In the genomic region with DNA sequence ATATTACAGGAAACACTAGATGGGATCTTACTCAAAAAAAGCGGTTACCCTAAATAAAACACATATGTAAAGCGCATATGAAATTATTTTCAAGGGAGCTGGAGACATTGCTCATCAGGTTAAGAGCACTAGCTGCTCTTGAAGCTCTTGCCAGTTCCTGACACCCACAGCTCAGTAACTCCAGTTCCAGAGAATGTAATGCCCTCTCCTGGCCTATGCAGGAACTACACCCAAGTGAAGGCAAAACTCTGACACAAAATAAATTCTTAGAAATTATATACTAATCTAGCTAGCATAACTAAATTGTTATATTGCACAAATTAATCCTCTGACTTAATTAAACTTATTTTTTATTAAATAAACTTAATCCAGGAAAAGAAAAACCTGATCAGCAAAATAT, we compare ENCODE assay signal across 9 mouse cellular contexts.
DNase-seq lines count a peak whose midpoint lies in the region; ATAC-seq and TF ChIP-seq lines count a peak whose summit lies in the region.
"Had no signal": no experiment of that assay in that cellular context is flagged by ENCODE, and none has a peak within 500 bp of the region (broad histone marks: within the 10 kb centered on the region; RNA-seq: fewer than 3 reads in every experiment).

No protein-coding gene starts in this region.

- H3K9me3 ChIP-seq in forebrain, embryonic 11.5 days (ENCODE audit: control insufficient read depth, low read length) = no peaks in the 10 kb centered on the region
- no peaks in the 10 kb centered on the region for H3K9me3 ChIP-seq in forebrain, embryonic 10.5 days
- no peaks in the 10 kb centered on the region for H3K9me3 ChIP-seq in lung, embryonic 14.5 days (ENCODE audit: low read depth, low read length)
- H3K9me3 ChIP-seq in ES-E14 (ENCODE audit: control insufficient read depth, insufficient read depth, low read depth, low read length) = no peaks in the 10 kb centered on the region
- H3K9me3 ChIP-seq in heart, embryonic 12.5 days (replicated peaks) = 0 out of 2 replicates have a peak, but pooled peaks cover 5% of the 10 kb centered on the region

- 87% methylated on average over 2 of the region's 2 CpGs for WGBS in forebrain, embryonic 11.5 days
- WGBS in forebrain, embryonic 10.5 days = 94% methylated on average over 2 of the region's 2 CpGs
- 94% methylated on average over 2 of the region's 2 CpGs for WGBS in lung, embryonic 14.5 days
- WGBS in heart, embryonic 12.5 days = 84% methylated on average over 2 of the region's 2 CpGs

- H3K36me3 ChIP-seq in forebrain, embryonic 11.5 days (ENCODE audit: control insufficient read depth, insufficient read depth, low read length) = no peaks in the 10 kb centered on the region
- H3K36me3 ChIP-seq in forebrain, embryonic 10.5 days (replicated peaks) = no peaks in the 10 kb centered on the region
- no peaks in the 10 kb centered on the region for H3K36me3 ChIP-seq in lung, embryonic 14.5 days (ENCODE audit: insufficient read depth)
- no peaks in the 10 kb centered on the region for H3K36me3 ChIP-seq in ES-E14 (ENCODE audit: control insufficient read depth, insufficient read depth, low read length, poor library complexity, severe bottlenecking)
- no peaks in the 10 kb centered on the region for H3K36me3 ChIP-seq in heart, embryonic 12.5 days

- in situ Hi-C loops in ES-E14 (cut with MboI; ENCODE audit: low sequenced_read_pairs in 2 of 2, unreplicated experiment in 2 of 2) = no loop called here

- H3K27ac ChIP-seq in forebrain, embryonic 11.5 days (ENCODE audit: low read depth, low read length) = no peak overlapping the region
- no peak overlapping the region for H3K27ac ChIP-seq in forebrain, embryonic 10.5 days
- no peak overlapping the region for H3K27ac ChIP-seq in lung, embryonic 14.5 days (ENCODE audit: low read depth)
- H3K27ac ChIP-seq in ES-E14 (ENCODE audit: insufficient read depth, low read depth, low read length, poor library complexity, severe bottlenecking) = no peak overlapping the region
- H3K27ac ChIP-seq in heart, embryonic 12.5 days (ENCODE audit: poor library complexity, severe bottlenecking) = no peak overlapping the region

- no peak overlapping the region for H3K9ac ChIP-seq in forebrain, embryonic 11.5 days (ENCODE audit: low read length)
- H3K9ac ChIP-seq in lung, embryonic 14.5 days = no peak overlapping the region
- H3K9ac ChIP-seq in ES-E14 (ENCODE audit: insufficient read depth, low read depth, low read length, poor library complexity, severe bottlenecking) = no peak overlapping the region
- no peak overlapping the region for H3K9ac ChIP-seq in heart, embryonic 12.5 days

- no peak overlapping the region for H3K4me2 ChIP-seq in forebrain, embryonic 11.5 days (ENCODE audit: low read depth, low read length, severe bottlenecking)
- H3K4me2 ChIP-seq in lung, embryonic 14.5 days = no peak overlapping the region
- no peak overlapping the region for H3K4me2 ChIP-seq in heart, embryonic 12.5 days

- no peak overlapping the region for H3K4me3 ChIP-seq in forebrain, embryonic 11.5 days (ENCODE audit: low read depth, low read length)
- no peak overlapping the region for H3K4me3 ChIP-seq in forebrain, embryonic 10.5 days
- H3K4me3 ChIP-seq in lung, embryonic 14.5 days (ENCODE audit: low read depth, low read length) = no peak overlapping the region
- no peak overlapping the region for H3K4me3 ChIP-seq in ES-E14 (ENCODE audit: insufficient read depth in 1 of 2, low read depth in 1 of 2, low read length in 2 of 2, poor library complexity in 1 of 2, severe bottlenecking in 1 of 2)
- no peak overlapping the region for H3K4me3 ChIP-seq in heart, embryonic 12.5 days
- H3K4me3 ChIP-seq: erythroblast, embryonic 14.5 days had no signal

- DNase-seq in forebrain, embryonic 11.5 days (ENCODE audit: low spot score) = peak; percentile 58
- DNase-seq in forebrain, embryonic 10.5 days (ENCODE audit: extremely low spot score, low spot score) = no peak
- peak; percentile 57 for DNase-seq in lung, embryonic 14.5 days
- DNase-seq in lung, postnatal 25 days (ENCODE audit: low spot score) = no peak
- DNase-seq in ES-E14 (ENCODE audit: low read depth, low spot score) = peak; percentile 49
- DNase-seq in mesoderm, embryonic 11.5 days (ENCODE audit: low read depth, low spot score) = peak; percentile 39
- DNase-seq in left cerebral cortex, adult 8-10 months (ENCODE audit: low spot score in 2 of 2) = no peak

- peak; percentile 54 for TF ChIP-seq CTCF in lung, embryonic 14.5 days (IDR thresholded peaks at IDR 0.05; ENCODE audit: low read depth)

- H3K4me1 ChIP-seq in forebrain, embryonic 11.5 days (replicated peaks; ENCODE audit: control insufficient read depth, insufficient read depth, low read length) = no peaks in the 10 kb centered on the region; the same call in 1 of the 2 replicates
- H3K4me1 ChIP-seq in forebrain, embryonic 10.5 days = peaks cover 11% of the 10 kb centered on the region
- peaks cover 4% of the 10 kb centered on the region for H3K4me1 ChIP-seq in lung, embryonic 14.5 days (ENCODE audit: insufficient read depth)
- H3K4me1 ChIP-seq in ES-E14 (ENCODE audit: control insufficient read depth in 2 of 2, insufficient read depth in 2 of 2, low read length in 2 of 2, poor library complexity in 1 of 2) = peaks cover 0 to 3% of the 10 kb centered on the region in 2 experiments; a peak in 2 of 4 replicates
- peaks cover 27% of the 10 kb centered on the region for H3K4me1 ChIP-seq in heart, embryonic 12.5 days (replicated peaks)

- no peak for ATAC-seq in forebrain, embryonic 11.5 days (replicated peaks; ENCODE audit: low FRiP score)
- ATAC-seq in lung, embryonic 14.5 days (ENCODE audit: insufficient read depth) = no peak
- ATAC-seq in heart, embryonic 12.5 days (ENCODE audit: insufficient number of reproducible peaks, low FRiP score) = no peak

- H3K27me3 ChIP-seq in forebrain, embryonic 11.5 days (ENCODE audit: control insufficient read depth, insufficient read depth, low read length) = peaks cover 3% of the 10 kb centered on the region; the same call in 1 of the 2 replicates
- peaks cover 27% of the 10 kb centered on the region for H3K27me3 ChIP-seq in forebrain, embryonic 10.5 days (ENCODE audit: poor library complexity, severe bottlenecking)
- no peaks in the 10 kb centered on the region for H3K27me3 ChIP-seq in lung, embryonic 14.5 days (ENCODE audit: insufficient read depth, low read length)
- H3K27me3 ChIP-seq in heart, embryonic 12.5 days (replicated peaks) = no peaks in the 10 kb centered on the region

TF ChIP-seq in ES-E14, 5 proteins besides CTCF, POLR2A, EP300 and RAD21:
- TF ChIP-seq MAFK (IDR thresholded peaks at IDR 0.05; ENCODE audit: insufficient read depth, low read depth, low read length) (no peak), ZC3H11A (IDR thresholded peaks at IDR 0.05; ENCODE audit: borderline replicate concordance, low read depth, low read length) (0 out of 2 replicates have a peak, but pooled peaks have one; percentile 51)

Comparison
In these comparisons a context has a peak if more than half of its experiments do, and no peak if none do; other contexts are left out.
1. DNase-seq: peak in forebrain, embryonic 11.5 days (single experiment), lung, embryonic 14.5 days (single experiment), ES-E14 (single experiment) and mesoderm, embryonic 11.5 days (single experiment); none in forebrain, embryonic 10.5 days (single experiment), lung, postnatal 25 days (single experiment) and left cerebral cortex, adult 8-10 months (0 of 2).